Mouse (Mus musculus) heart, embryonic 11.5 days (tissue): ENCODE data around the gene Cog7. TPM values are rescaled to one million over a fixed set of nuclear protein-coding genes. Genes with fewer than 3 reads are reported as not detected.

Experiments
- ATAC-seq: fragments of 200-750 bp; cut with Nextera tagmentation; replicated peaks from 2 replicates; pipeline ENCODE4 v1.8.0; 2017; ENCODE audit warnings: moderate library complexity; ENCODE audit not compliant: insufficient number of reproducible peaks, low FRiP score, low TSS enrichment
- H3K27ac ChIP-seq: fragments of 300-500 bp; sonication (generic); 2 replicates; pipeline ENCODE4 v1.5.1; 2014; ENCODE audit warnings: mild to moderate bottlenecking, low read depth, low read length
- H3K27me3 ChIP-seq: fragments of 300-500 bp; sonication (generic); 2 replicates; pipeline ENCODE4 v1.6.1; 2014; ENCODE audit warnings: mild to moderate bottlenecking, low read length, mixed read lengths; ENCODE audit not compliant: control insufficient read depth, insufficient read depth
- H3K36me3 ChIP-seq: fragments of 300-500 bp; sonication (generic); 2 replicates; pipeline ENCODE4 v1.6.1; 2014; ENCODE audit warnings: mild to moderate bottlenecking, low read length, moderate library complexity, mixed read lengths; ENCODE audit not compliant: control insufficient read depth, insufficient read depth
- H3K4me1 ChIP-seq: fragments of 300-500 bp; sonication (generic); 2 replicates; pipeline ENCODE4 v1.6.1; 2014; ENCODE audit warnings: low read length; ENCODE audit not compliant: control insufficient read depth, insufficient read depth
- H3K4me2 ChIP-seq: fragments of 300-500 bp; sonication (generic); 2 replicates; pipeline ENCODE4 v1.6.1; 2014; ENCODE audit warnings: mild to moderate bottlenecking, moderate library complexity
- H3K4me3 ChIP-seq: fragments of 300-500 bp; sonication (generic); 2 replicates; pipeline ENCODE4 v1.5.1; 2014; ENCODE audit warnings: low read depth, low read length
- H3K9ac ChIP-seq: fragments of 300-500 bp; sonication (generic); 2 replicates; pipeline ENCODE4 v1.6.1; 2014; ENCODE audit warnings: mild to moderate bottlenecking, low read depth, low read length, moderate library complexity
- H3K9me3 ChIP-seq: fragments of 300-500 bp; sonication (generic); replicated peaks from 2 replicates; pipeline ENCODE4 v1.6.1; 2016; ENCODE audit warnings: low read length; ENCODE audit not compliant: control insufficient read depth
- WGBS: fragments of 180-500 bp; shearing (Covaris S2); extraction: QIAGEN DNeasy Blood & Tissue Kit; methylation state at CpG from one replicate; pipeline ENCODE4 v1.1.7; 2014; ENCODE audit not compliant: insufficient replicate concordance; 5-methylcytosine and 5-hydroxymethylcytosine counted together
- polyA plus RNA-seq: library from polyadenylated mRNA; unstranded; fragments of >200 nt; fragmentation: Nextera tagmentation; extraction: Ambion mirVana; gene quantifications from 2 replicates; pipeline ENCODE4 v1.2.1, GENCODE M21; 2014

Gene Cog7
- polyA plus RNA-seq = 17.4 and 18.6 TPM in 2 replicates

- peak within 1 kb of the TSS; percentile 77 for H3K9ac ChIP-seq
- no peaks in the 10 kb centered on the region for H3K36me3 ChIP-seq
- ATAC-seq = peak; percentile 73
- H3K27me3 ChIP-seq = no peaks in the 10 kb centered on the region
- H3K4me3 ChIP-seq = peak within 1 kb of the TSS; percentile 72
- H3K9me3 ChIP-seq = no peaks in the 10 kb centered on the region
- peak within 1 kb of the TSS; percentile 70 for H3K4me2 ChIP-seq
- H3K27ac ChIP-seq = no peak within 1 kb of the TSS
- WGBS = under 1% methylated on average over 55 of the region's 55 CpGs
- H3K4me1 ChIP-seq = no peaks in the 10 kb centered on the region
These were observed at the start of gene Cog7 for GRCm38 (mm10) chr7:121981307-121981871. TSS of gene Cog7 (minus strand) at chr7:121981711.

- no peaks in the 10 kb centered on the region for H3K9me3 ChIP-seq
- ATAC-seq = no peak
- no peak overlapping the region for H3K9ac ChIP-seq
- 94% methylated on average over 2 of the region's 2 CpGs for WGBS
- no peak overlapping the region for H3K27ac ChIP-seq
- H3K4me2 ChIP-seq = no peak overlapping the region
- no peaks in the 10 kb centered on the region for H3K27me3 ChIP-seq
- no peak overlapping the region for H3K4me3 ChIP-seq
- H3K36me3 ChIP-seq = no peaks in the 10 kb centered on the region
- peaks cover 17% of the 10 kb centered on the region for H3K4me1 ChIP-seq
These were observed 40.6 kb upstream of the Cog7 start for GRCm38 (mm10) chr7:122022131-122022530.

GRCm38 (mm10) chr7:122020667-122021354 lies 39.3 kb upstream of the Cog7 start, which contains the start of gene Gga2:
TSS of gene Gga2 (minus strand) at chr7:122021222.
- Histone ChIP-seq H3K4me3 (peak within 1 kb of the TSS; percentile 73), H3K4me1 (peaks cover 26% of the 10 kb centered on the region), H3K27ac (peak within 1 kb of the TSS; percentile 72), H3K27me3 (no peaks in the 10 kb centered on the region), H3K9ac (peak within 1 kb of the TSS; percentile 79), H3K36me3 (no peaks in the 10 kb centered on the region), H3K9me3 (no peaks in the 10 kb centered on the region), H3K4me2 (peak within 1 kb of the TSS; percentile 88)
- WGBS = under 1% methylated on average over 50 of the region's 50 CpGs
- ATAC-seq = peak; percentile 83

- WGBS = 1% methylated on average over 6 of the region's 6 CpGs
- Histone ChIP-seq H3K4me1 (peaks cover 31% of the 10 kb centered on the region), H3K27ac (peak overlapping the region; percentile 72), H3K4me2 (peak overlapping the region; percentile 88), H3K27me3 (no peaks in the 10 kb centered on the region), H3K9me3 (no peaks in the 10 kb centered on the region), H3K36me3 (no peaks in the 10 kb centered on the region), H3K9ac (peak overlapping the region; percentile 79), H3K4me3 (peak overlapping the region; percentile 73)
- 0 out of 2 replicates have a peak, but pooled peaks have one; percentile 5 for ATAC-seq
These were observed 38.8 kb upstream of the Cog7 start for GRCm38 (mm10) chr7:122020273-122020666.

- Histone ChIP-seq H3K27me3 (no peaks in the 10 kb centered on the region), H3K27ac (peak overlapping the region; percentile 41; the same call in 1 of the 2 replicates), H3K4me2 (peak overlapping the region; percentile 88; the same call in 1 of the 2 replicates), H3K9me3 (no peaks in the 10 kb centered on the region), H3K4me1 (peaks cover 39% of the 10 kb centered on the region), H3K4me3 (peak overlapping the region; percentile 8; the same call in 1 of the 2 replicates), H3K36me3 (no peaks in the 10 kb centered on the region), H3K9ac (no peak overlapping the region)
- no peak for ATAC-seq
- 83% methylated on average over 7 of the region's 7 CpGs for WGBS
These were observed 37.5 kb upstream of the Cog7 start for GRCm38 (mm10) chr7:122018978-122019377.

- H3K27ac ChIP-seq = peak overlapping the region; percentile 41; the same call in 1 of the 2 replicates
- H3K4me2 ChIP-seq = peak overlapping the region; percentile 88
- H3K36me3 ChIP-seq = no peaks in the 10 kb centered on the region
- 0 out of 2 replicates have a peak, but pooled peaks have one; percentile 40 for ATAC-seq
- peaks cover 39% of the 10 kb centered on the region for H3K4me1 ChIP-seq
- 0 out of 2 replicates have a peak overlapping the region, but pooled peaks have one; percentile 8 for H3K4me3 ChIP-seq
- 0 out of 2 replicates have a peak overlapping the region, but pooled peaks have one; percentile 28 for H3K9ac ChIP-seq
- WGBS = 66% methylated on average over 3 of the region's 3 CpGs
- no peaks in the 10 kb centered on the region for H3K9me3 ChIP-seq
- H3K27me3 ChIP-seq = no peaks in the 10 kb centered on the region
These were observed 36.7 kb upstream of the Cog7 start for GRCm38 (mm10) chr7:122018247-122018646.

GRCm38 (mm10) chr7:122015734-122016133 lies 34.2 kb upstream of the Cog7 start:
- Histone ChIP-seq H3K4me2 (peak overlapping the region; percentile 53), H3K36me3 (peaks cover 9% of the 10 kb centered on the region), H3K4me1 (peaks cover 39% of the 10 kb centered on the region), H3K9me3 (no peaks in the 10 kb centered on the region), H3K9ac (peak overlapping the region; percentile 29; the same call in 1 of the 2 replicates), H3K4me3 (no peak overlapping the region), H3K27me3 (no peaks in the 10 kb centered on the region), H3K27ac (peak overlapping the region; percentile 70)
- ATAC-seq = no peak
- 45% methylated on average over 10 of the region's 10 CpGs for WGBS

GRCm38 (mm10) chr7:122015105-122015504 lies 33.6 kb upstream of the Cog7 start:
- Histone ChIP-seq H3K4me3 (no peak overlapping the region), H3K9ac (peak overlapping the region; percentile 29; the same call in 1 of the 2 replicates), H3K4me1 (peaks cover 39% of the 10 kb centered on the region), H3K9me3 (no peaks in the 10 kb centered on the region), H3K27ac (peak overlapping the region; percentile 70), H3K4me2 (peak overlapping the region; percentile 53), H3K27me3 (no peaks in the 10 kb centered on the region), H3K36me3 (peaks cover 14% of the 10 kb centered on the region)
- ATAC-seq = no peak; the same call in 1 of the 2 replicates
- 18% methylated on average over 8 of the region's 8 CpGs for WGBS
